Mouse (Mus musculus): ENCODE data around the gene Oit1. TPM values are rescaled to one million over a fixed set of nuclear protein-coding genes. Genes with fewer than 3 reads are reported as not detected.

Gene Oit1
- total RNA-seq, 1 experiment: 0.36 TPM

- no peak overlapping the region for H3K9ac ChIP-seq (ENCODE audit: insufficient read depth, low read depth, low read length, poor library complexity, severe bottlenecking)
- in situ Hi-C loops (cut with MboI; ENCODE audit: low sequenced_read_pairs in 2 of 2, unreplicated experiment in 2 of 2): loop anchor here in 1 of 2 experiments (25.0 kb wide), 3 partner anchors 94 to 369 kb away; partner anchors contain the start of genes Gm45521, Pxk and Rpp14
- H3K27ac ChIP-seq (ENCODE audit: insufficient read depth, low read depth, low read length, poor library complexity, severe bottlenecking): no peak overlapping the region
- H3K4me1 ChIP-seq (ENCODE audit: control insufficient read depth in 2 of 2, insufficient read depth in 2 of 2, low read length in 2 of 2, poor library complexity in 1 of 2): no peaks in the 10 kb centered on the region
- H3K36me3 ChIP-seq (ENCODE audit: control insufficient read depth, insufficient read depth, low read length, poor library complexity, severe bottlenecking): no peaks in the 10 kb centered on the region
- no peak for DNase-seq (ENCODE audit: low read depth, low spot score)
- TF ChIP-seq ZNF384 (IDR thresholded peaks at IDR 0.05; ENCODE audit: low read depth, low read length): no peak
- no peak for TF ChIP-seq MAFK (IDR thresholded peaks at IDR 0.05; ENCODE audit: insufficient read depth, low read depth, low read length)
- no peak for TF ChIP-seq CHD2 (IDR thresholded peaks at IDR 0.05; ENCODE audit: low read depth, low read length)
- no peak for TF ChIP-seq HCFC1 (IDR thresholded peaks at IDR 0.05; ENCODE audit: borderline replicate concordance, insufficient read depth, low read length)
- TF ChIP-seq ZC3H11A (IDR thresholded peaks at IDR 0.05; ENCODE audit: borderline replicate concordance, low read depth, low read length): no peak
- no peaks in the 10 kb centered on the region for H3K9me3 ChIP-seq (ENCODE audit: control insufficient read depth, insufficient read depth, low read depth, low read length)
- no peak overlapping the region for H3K4me3 ChIP-seq (ENCODE audit: insufficient read depth in 1 of 2, low read depth in 1 of 2, low read length in 2 of 2, poor library complexity in 1 of 2, severe bottlenecking in 1 of 2)
Measured at GRCm38 (mm10) chr14:8331307-8331905, 47.1 kb downstream of the Oit1 start.

DNA sequence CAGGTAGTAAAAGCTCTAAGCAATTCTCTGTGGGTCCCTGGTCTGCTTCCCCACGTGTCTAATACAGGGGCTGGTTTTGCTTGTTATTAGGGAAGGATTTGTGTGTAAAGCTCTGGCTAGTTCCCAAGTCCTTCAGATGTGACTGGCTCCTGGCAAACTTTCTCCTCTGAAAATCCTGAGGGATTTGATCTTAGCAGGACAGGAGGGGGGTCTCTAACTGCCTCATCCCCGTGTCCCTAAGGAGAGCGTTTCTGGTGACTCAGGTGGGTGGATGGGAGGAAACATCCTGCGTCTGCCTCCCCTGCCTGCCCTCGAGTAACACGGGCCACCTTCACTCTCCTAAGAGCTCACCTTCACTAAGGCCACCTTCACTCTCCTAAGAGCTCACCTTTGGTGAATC is 48.2 kb downstream of the Oit1 start:
- Histone ChIP-seq H3K4me3 (ENCODE audit: insufficient read depth in 1 of 2, low read depth in 1 of 2, low read length in 2 of 2, poor library complexity in 1 of 2, severe bottlenecking in 1 of 2) (no peak overlapping the region), H3K9me3 (ENCODE audit: control insufficient read depth, insufficient read depth, low read depth, low read length) (no peaks in the 10 kb centered on the region), H3K9ac (ENCODE audit: insufficient read depth, low read depth, low read length, poor library complexity, severe bottlenecking) (no peak overlapping the region), H3K4me1 (ENCODE audit: control insufficient read depth in 2 of 2, insufficient read depth in 2 of 2, low read length in 2 of 2, poor library complexity in 1 of 2) (no peaks in the 10 kb centered on the region), H3K27ac (ENCODE audit: insufficient read depth, low read depth, low read length, poor library complexity, severe bottlenecking) (no peak overlapping the region), H3K36me3 (ENCODE audit: control insufficient read depth, insufficient read depth, low read length, poor library complexity, severe bottlenecking) (no peaks in the 10 kb centered on the region)
- DNase-seq (ENCODE audit: low read depth, low spot score): no peak
- TF ChIP-seq HCFC1 (IDR thresholded peaks at IDR 0.05; ENCODE audit: borderline replicate concordance, insufficient read depth, low read length): no peak
- no peak for TF ChIP-seq ZC3H11A (IDR thresholded peaks at IDR 0.05; ENCODE audit: borderline replicate concordance, low read depth, low read length)
- TF ChIP-seq ZNF384 (IDR thresholded peaks at IDR 0.05; ENCODE audit: low read depth, low read length): no peak
- no peak for TF ChIP-seq MAFK (IDR thresholded peaks at IDR 0.05; ENCODE audit: insufficient read depth, low read depth, low read length)
- no peak for TF ChIP-seq CHD2 (IDR thresholded peaks at IDR 0.05; ENCODE audit: low read depth, low read length)
- in situ Hi-C loops (cut with MboI; ENCODE audit: low sequenced_read_pairs in 2 of 2, unreplicated experiment in 2 of 2): loop anchor here in 1 of 2 experiments (25.0 kb wide), 3 partner anchors 93 to 368 kb away; partner anchors contain the start of genes Gm45521, Pxk and Rpp14

DNA sequence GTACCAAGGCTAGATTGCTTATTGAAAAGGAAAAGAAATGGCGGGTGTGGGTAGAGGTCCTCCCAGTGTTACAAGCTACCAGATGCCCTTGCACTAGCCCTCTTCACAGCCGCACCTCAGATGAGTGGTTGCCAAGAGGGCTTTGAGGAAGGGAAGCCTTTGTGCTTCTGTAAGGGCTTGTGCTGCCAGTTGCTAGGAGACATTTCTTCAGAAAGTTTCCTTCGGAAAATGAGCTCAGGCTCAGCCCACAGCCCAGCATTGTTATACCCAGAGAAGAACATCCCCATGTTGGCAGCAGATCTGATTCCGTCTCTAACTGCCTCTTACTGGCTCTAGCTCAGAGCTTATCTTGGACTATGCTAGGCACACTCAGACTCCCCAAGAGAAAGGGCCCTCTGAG is 49.0 kb downstream of the Oit1 start:
- Histone ChIP-seq H3K9ac (ENCODE audit: insufficient read depth, low read depth, low read length, poor library complexity, severe bottlenecking) (no peak overlapping the region), H3K4me1 (ENCODE audit: control insufficient read depth in 2 of 2, insufficient read depth in 2 of 2, low read length in 2 of 2, poor library complexity in 1 of 2) (no peaks in the 10 kb centered on the region), H3K36me3 (ENCODE audit: control insufficient read depth, insufficient read depth, low read length, poor library complexity, severe bottlenecking) (no peaks in the 10 kb centered on the region), H3K27ac (ENCODE audit: insufficient read depth, low read depth, low read length, poor library complexity, severe bottlenecking) (no peak overlapping the region), H3K9me3 (ENCODE audit: control insufficient read depth, insufficient read depth, low read depth, low read length) (no peaks in the 10 kb centered on the region), H3K4me3 (ENCODE audit: insufficient read depth in 1 of 2, low read depth in 1 of 2, low read length in 2 of 2, poor library complexity in 1 of 2, severe bottlenecking in 1 of 2) (no peak overlapping the region)
- TF ChIP-seq MAFK (IDR thresholded peaks at IDR 0.05; ENCODE audit: insufficient read depth, low read depth, low read length) (no peak), CHD2 (IDR thresholded peaks at IDR 0.05; ENCODE audit: low read depth, low read length) (no peak), ZC3H11A (IDR thresholded peaks at IDR 0.05; ENCODE audit: borderline replicate concordance, low read depth, low read length) (no peak), HCFC1 (IDR thresholded peaks at IDR 0.05; ENCODE audit: borderline replicate concordance, insufficient read depth, low read length) (no peak), ZNF384 (IDR thresholded peaks at IDR 0.05; ENCODE audit: low read depth, low read length) (no peak)
- in situ Hi-C loops (cut with MboI; ENCODE audit: low sequenced_read_pairs in 2 of 2, unreplicated experiment in 2 of 2): loop anchor here in 1 of 2 experiments (25.0 kb wide), 3 partner anchors 92 to 367 kb away; partner anchors contain the start of genes Gm45521, Pxk and Rpp14
- DNase-seq (ENCODE audit: low read depth, low spot score): no peak

GRCm38 (mm10) chr14:8327371-8327770 is 51.2 kb downstream of the Oit1 start:
- no peak for TF ChIP-seq CHD2 (IDR thresholded peaks at IDR 0.05; ENCODE audit: low read depth, low read length)
- Histone ChIP-seq H3K27ac (ENCODE audit: insufficient read depth, low read depth, low read length, poor library complexity, severe bottlenecking) (no peak overlapping the region), H3K9ac (ENCODE audit: insufficient read depth, low read depth, low read length, poor library complexity, severe bottlenecking) (no peak overlapping the region), H3K4me1 (ENCODE audit: control insufficient read depth in 2 of 2, insufficient read depth in 2 of 2, low read length in 2 of 2, poor library complexity in 1 of 2) (no peaks in the 10 kb centered on the region), H3K4me3 (ENCODE audit: insufficient read depth in 1 of 2, low read depth in 1 of 2, low read length in 2 of 2, poor library complexity in 1 of 2, severe bottlenecking in 1 of 2) (no peak overlapping the region), H3K9me3 (ENCODE audit: control insufficient read depth, insufficient read depth, low read depth, low read length) (no peaks in the 10 kb centered on the region), H3K36me3 (ENCODE audit: control insufficient read depth, insufficient read depth, low read length, poor library complexity, severe bottlenecking) (no peaks in the 10 kb centered on the region)
- in situ Hi-C loops (cut with MboI; ENCODE audit: low sequenced_read_pairs in 2 of 2, unreplicated experiment in 2 of 2): loop anchor here in 1 of 2 experiments (25.0 kb wide), 3 partner anchors 90 to 365 kb away; partner anchors contain the start of genes Gm45521, Pxk and Rpp14
- no peak for DNase-seq (ENCODE audit: low read depth, low spot score)
